Mouse (Mus musculus) kidney, adult 11 months (tissue): ENCODE measurements at regions not wholly inside any gene's neighbourhood (a gene's known extent, or its start where the extent isn't known, plus 50 kb on each side); places are given as distances from the start of the nearest gene placed in this dataset.

Source experiments
- DNase-seq: peaks from one replicate; pipeline ENCODE4 v3.0.0; 2022

GRCm38 (mm10) chr10:102943156-102943555, 86.9 kb downstream of the Alx1 start:
- DNase-seq: no peak

- DNase-seq: no peak
Observed at GRCm38 (mm10) chr10:102940823-102941519, 89.0 kb downstream of the Alx1 start.

GRCm38 (mm10) chr10:102931445-102931844, 98.6 kb downstream of the Alx1 start:
- no peak for DNase-seq

- no peak for DNase-seq
Observed at GRCm38 (mm10) chr10:102928651-102929050, 101.4 kb downstream of the Alx1 start.

- no peak for DNase-seq
Observed at GRCm38 (mm10) chr10:102897368-102897767, 132.6 kb downstream of the Alx1 start.

- no peak for DNase-seq
Observed at GRCm38 (mm10) chr10:102895952-102896351, 134.1 kb downstream of the Alx1 start.

GRCm38 (mm10) chr10:102892373-102892772, 137.6 kb downstream of the Alx1 start:
- DNase-seq: no peak

- no peak for DNase-seq
Observed at GRCm38 (mm10) chr10:102889709-102890108, 140.3 kb downstream of the Alx1 start.

GRCm38 (mm10) chr10:102881824-102882438, 148.1 kb downstream of the Alx1 start:
- no peak for DNase-seq

- no peak for DNase-seq
Observed at GRCm38 (mm10) chr10:102878010-102878409, 152.0 kb downstream of the Alx1 start.

- no peak for DNase-seq
Observed at GRCm38 (mm10) chr10:102876946-102877345, 153.1 kb downstream of the Alx1 start.

- DNase-seq: no peak
Observed at GRCm38 (mm10) chr10:102866920-102867319, 163.1 kb downstream of the Alx1 start.

- no peak for DNase-seq
Observed at GRCm38 (mm10) chr10:102836567-102837224, 193.3 kb downstream of the Alx1 start.

GRCm38 (mm10) chr10:102835814-102836213, 194.2 kb downstream of the Alx1 start:
- no peak for DNase-seq

GRCm38 (mm10) chr10:102829606-102830005, 200.4 kb downstream of the Alx1 start:
- DNase-seq: no peak

- DNase-seq: no peak
Observed at GRCm38 (mm10) chr10:102823434-102823833, 206.6 kb downstream of the Alx1 start.

GRCm38 (mm10) chr10:102801391-102801790, 228.6 kb downstream of the Alx1 start:
- DNase-seq: no peak

- DNase-seq: no peak
Observed at GRCm38 (mm10) chr10:102779243-102779642, 250.8 kb downstream of the Alx1 start.

GRCm38 (mm10) chr10:102763696-102764095, 251.7 kb downstream of the Rassf9 start:
- no peak for DNase-seq

GRCm38 (mm10) chr10:102762378-102762777, 250.4 kb downstream of the Rassf9 start:
- no peak for DNase-seq

- peak; percentile 6 for DNase-seq
Observed at GRCm38 (mm10) chr10:102735207-102735606, 223.2 kb downstream of the Rassf9 start.

GRCm38 (mm10) chr10:102732420-102732819, 220.4 kb downstream of the Rassf9 start:
- no peak for DNase-seq

GRCm38 (mm10) chr10:102712263-102712662, 200.2 kb downstream of the Rassf9 start:
- peak; percentile 58 for DNase-seq

GRCm38 (mm10) chr10:102705848-102706247, 193.8 kb downstream of the Rassf9 start:
- DNase-seq: no peak
